Mouse (Mus musculus) limb, embryonic 10.5 days (tissue): Measurements from ENCODE around the gene Epha1. TPM values are rescaled to one million over a fixed set of nuclear protein-coding genes. Genes with fewer than 3 reads are reported as not detected.

Source experiments
- DNase-seq: peaks from one replicate; pipeline ENCODE4 v3.0.0-alpha.2; 2017; ENCODE audit warnings: low spot score
- H3K27ac ChIP-seq: fragments of 300-500 bp; sonication (generic); 2 replicates; pipeline ENCODE4 v1.5.1; 2016; ENCODE audit warnings: mild to moderate bottlenecking
- H3K27me3 ChIP-seq: fragments of 300-500 bp; sonication (generic); 2 replicates; pipeline ENCODE4 v1.6.1; 2016; ENCODE audit warnings: low read depth, mild to moderate bottlenecking; ENCODE audit not compliant: poor library complexity, severe bottlenecking
- H3K36me3 ChIP-seq: fragments of 300-500 bp; sonication (generic); 2 replicates; pipeline ENCODE4 v1.6.1; 2016; ENCODE audit warnings: mild to moderate bottlenecking, moderate library complexity
- H3K4me1 ChIP-seq: fragments of 300-500 bp; sonication (generic); 2 replicates; pipeline ENCODE4 v1.6.1; 2016
- H3K4me3 ChIP-seq: fragments of 300-500 bp; sonication (generic); 2 replicates; pipeline ENCODE4 v1.5.1; 2016; ENCODE audit warnings: mild to moderate bottlenecking, moderate library complexity
- H3K9me3 ChIP-seq: fragments of 300-500 bp; sonication (generic); replicated peaks from 2 replicates; pipeline ENCODE4 v1.6.1; 2016; ENCODE audit warnings: mild to moderate bottlenecking
- WGBS: fragments of 180-500 bp; shearing (Covaris S2); methylation state at CpG from one replicate; pipeline ENCODE4 v1.1.7; 2016; 5-methylcytosine and 5-hydroxymethylcytosine counted together
- polyA plus RNA-seq: library from polyadenylated mRNA; unstranded; fragments of >200 nt; fragmentation: Nextera tagmentation; extraction: Ambion mirVana; gene quantifications from 2 replicates; pipeline ENCODE4 v1.2.1, GENCODE M21; 2016

Gene Epha1
- polyA plus RNA-seq, 1 experiment from 2014 or later = 7.7 TPM

- Histone ChIP-seq H3K9me3 (no peaks in the 10 kb centered on the region), H3K4me3 (no peak overlapping the region), H3K27ac (no peak overlapping the region), H3K36me3 (peaks cover 89% of the 10 kb centered on the region), H3K27me3 (no peaks in the 10 kb centered on the region), H3K4me1 (peaks cover 19% of the 10 kb centered on the region)
- no peak for DNase-seq
- 63% methylated on average over 6 of the region's 6 CpGs for WGBS
Measured at GRCm38 (mm10) chr6:42357901-42358300, 15.2 kb downstream of the Epha1 start.

GRCm38 (mm10) chr6:42356913-42357312, 16.2 kb downstream of the Epha1 start:
- Histone ChIP-seq H3K4me1 (peaks cover 21% of the 10 kb centered on the region), H3K4me3 (no peak overlapping the region), H3K9me3 (no peaks in the 10 kb centered on the region), H3K27me3 (no peaks in the 10 kb centered on the region), H3K36me3 (peaks cover 97% of the 10 kb centered on the region), H3K27ac (no peak overlapping the region)
- WGBS = 96% methylated on average over 5 of the region's 5 CpGs
- no peak for DNase-seq

GRCm38 (mm10) chr6:42355794-42356600, 17.1 kb downstream of the Epha1 start:
- Histone ChIP-seq H3K27ac (no peak overlapping the region), H3K36me3 (peaks cover 98% of the 10 kb centered on the region), H3K4me3 (no peak overlapping the region), H3K27me3 (no peaks in the 10 kb centered on the region), H3K9me3 (no peaks in the 10 kb centered on the region), H3K4me1 (peaks cover 30% of the 10 kb centered on the region)
- 93% methylated on average over 13 of the region's 13 CpGs for WGBS
- DNase-seq = no peak

- Histone ChIP-seq H3K27ac (no peak overlapping the region), H3K4me3 (no peak overlapping the region), H3K36me3 (peaks cover 92% of the 10 kb centered on the region), H3K9me3 (no peaks in the 10 kb centered on the region), H3K4me1 (peaks cover 35% of the 10 kb centered on the region), H3K27me3 (no peaks in the 10 kb centered on the region)
- DNase-seq = no peak
- WGBS = 95% methylated on average over 6 of the region's 6 CpGs
Measured at GRCm38 (mm10) chr6:42355366-42355765, 17.7 kb downstream of the Epha1 start.

- Histone ChIP-seq H3K27me3 (no peaks in the 10 kb centered on the region), H3K4me1 (peaks cover 35% of the 10 kb centered on the region), H3K36me3 (peaks cover 82% of the 10 kb centered on the region), H3K9me3 (no peaks in the 10 kb centered on the region), H3K27ac (no peak overlapping the region), H3K4me3 (no peak overlapping the region)
- no peak for DNase-seq
- WGBS = 81% methylated on average over 11 of the region's 11 CpGs
Measured at GRCm38 (mm10) chr6:42354076-42355019, 18.7 kb downstream of the Epha1 start.

GRCm38 (mm10) chr6:42353180-42353579, 19.9 kb downstream of the Epha1 start:
- Histone ChIP-seq H3K27me3 (no peaks in the 10 kb centered on the region), H3K27ac (no peak overlapping the region), H3K9me3 (no peaks in the 10 kb centered on the region), H3K4me3 (no peak overlapping the region), H3K36me3 (peaks cover 70% of the 10 kb centered on the region), H3K4me1 (peaks cover 44% of the 10 kb centered on the region)
- WGBS = 87% methylated on average over 8 of the region's 8 CpGs
- no peak for DNase-seq

GRCm38 (mm10) chr6:42352486-42352846, 20.6 kb downstream of the Epha1 start:
- H3K27me3 ChIP-seq = no peaks in the 10 kb centered on the region
- 0 out of 2 replicates have a peak overlapping the region, but pooled peaks have one; percentile 6 for H3K4me3 ChIP-seq
- H3K36me3 ChIP-seq = peaks cover 63% of the 10 kb centered on the region
- no peak overlapping the region for H3K27ac ChIP-seq
- peaks cover 37% of the 10 kb centered on the region for H3K4me1 ChIP-seq
- H3K9me3 ChIP-seq = no peaks in the 10 kb centered on the region
- WGBS = 95% methylated on average over 1 of the region's 1 CpGs
- DNase-seq = no peak

GRCm38 (mm10) chr6:42351776-42352485, 21.1 kb downstream of the Epha1 start:
- H3K27ac ChIP-seq = no peak overlapping the region
- no peaks in the 10 kb centered on the region for H3K9me3 ChIP-seq
- peak overlapping the region; percentile 90 for H3K4me3 ChIP-seq
- 81% methylated on average over 7 of the region's 7 CpGs for WGBS
- peaks cover 57% of the 10 kb centered on the region for H3K36me3 ChIP-seq
- no peak for DNase-seq
- H3K27me3 ChIP-seq = no peaks in the 10 kb centered on the region
- H3K4me1 ChIP-seq = peaks cover 36% of the 10 kb centered on the region

GRCm38 (mm10) chr6:42350968-42351775, 21.9 kb downstream of the Epha1 start:
- Histone ChIP-seq H3K4me1 (peaks cover 36% of the 10 kb centered on the region), H3K36me3 (peaks cover 50% of the 10 kb centered on the region), H3K4me3 (peak overlapping the region; percentile 90), H3K27me3 (no peaks in the 10 kb centered on the region), H3K27ac (peak overlapping the region; percentile 98), H3K9me3 (no peaks in the 10 kb centered on the region)
- DNase-seq = no peak
- WGBS = 37% methylated on average over 13 of the region's 13 CpGs

- peak; percentile 67 for DNase-seq
- WGBS = under 1% methylated on average over 61 of the region's 72 CpGs
- Histone ChIP-seq H3K36me3 (peaks cover 41% of the 10 kb centered on the region), H3K9me3 (no peaks in the 10 kb centered on the region), H3K4me1 (peaks cover 36% of the 10 kb centered on the region), H3K4me3 (peak overlapping the region; percentile 90), H3K27me3 (no peaks in the 10 kb centered on the region), H3K27ac (peak overlapping the region; percentile 98)
Measured at GRCm38 (mm10) chr6:42350021-42350967, 22.8 kb downstream of the Epha1 start.

GRCm38 (mm10) chr6:42349426-42350020, 23.5 kb downstream of the Epha1 start, which contains the start of gene Zyx:
TSS of gene Zyx (plus strand) at chr6:42349630.
- Histone ChIP-seq H3K4me3 (peak within 1 kb of the TSS; percentile 90), H3K4me1 (peaks cover 35% of the 10 kb centered on the region), H3K27ac (peak within 1 kb of the TSS; percentile 98), H3K9me3 (no peaks in the 10 kb centered on the region), H3K27me3 (no peaks in the 10 kb centered on the region), H3K36me3 (peaks cover 33% of the 10 kb centered on the region)
- peak; percentile 95 for DNase-seq
- WGBS = under 1% methylated on average over 30 of the region's 36 CpGs
